Mouse (Mus musculus) monocyte, adult 5-6 weeks (primary cell): ENCODE results near the gene Ppp1r3e. TPM values are rescaled to one million over a fixed set of nuclear protein-coding genes. Genes with fewer than 3 reads are reported as not detected.

ENCODE experiments used
- ATAC-seq: fragments of 153-309, 156-312 bp; replicated peaks from 2 replicates; pipeline ENCODE4 v1.8.0; 2017; ENCODE audit warnings: mild to moderate bottlenecking; ENCODE audit not compliant: low TSS enrichment, insufficient number of reproducible peaks, severe bottlenecking, poor library complexity, low FRiP score
- total RNA-seq: library from RNA; stranded (forward); fragments of 200-1000, 200-491, 200-594 nt; gene quantifications from 3 replicates; pipeline ENCODE4 v1.2.3, GENCODE M21; 2017

The Ppp1r3e gene
- total RNA-seq, 1 experiment from 2014 or later = 1.3 TPM

DNA sequence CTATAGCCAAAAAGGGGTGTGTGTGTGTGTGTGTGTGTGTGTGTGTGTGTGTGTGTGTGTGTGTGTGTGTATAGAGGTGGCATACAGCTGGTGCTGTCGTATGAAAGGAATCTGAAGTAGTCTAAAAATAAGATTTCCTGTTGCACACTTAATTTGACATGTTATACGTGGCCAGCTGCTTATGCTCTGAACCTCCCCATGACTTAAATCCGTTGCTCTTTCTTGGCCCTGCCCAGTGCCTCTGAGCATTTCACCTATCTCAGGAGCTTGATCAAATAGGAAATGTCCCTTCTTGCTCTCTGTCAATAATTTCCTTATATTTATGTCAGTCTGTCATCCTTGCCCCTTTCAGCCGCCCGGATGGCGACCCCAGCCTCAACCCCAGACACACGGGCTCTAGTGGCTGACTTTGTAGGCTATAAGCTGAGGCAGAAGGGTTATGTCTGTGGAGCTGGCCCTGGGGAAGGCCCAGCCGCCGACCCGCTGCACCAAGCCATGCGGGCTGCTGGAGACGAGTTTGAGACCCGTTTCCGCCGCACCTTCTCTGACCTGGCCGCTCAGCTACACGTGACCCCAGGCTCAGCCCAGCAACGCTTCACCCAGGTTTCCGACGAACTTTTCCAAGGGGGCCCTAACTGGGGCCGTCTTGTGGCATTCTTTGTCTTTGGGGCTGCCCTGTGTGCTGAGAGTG lies 6.8 kb upstream of the Ppp1r3e start:
- no peak for ATAC-seq

DNA sequence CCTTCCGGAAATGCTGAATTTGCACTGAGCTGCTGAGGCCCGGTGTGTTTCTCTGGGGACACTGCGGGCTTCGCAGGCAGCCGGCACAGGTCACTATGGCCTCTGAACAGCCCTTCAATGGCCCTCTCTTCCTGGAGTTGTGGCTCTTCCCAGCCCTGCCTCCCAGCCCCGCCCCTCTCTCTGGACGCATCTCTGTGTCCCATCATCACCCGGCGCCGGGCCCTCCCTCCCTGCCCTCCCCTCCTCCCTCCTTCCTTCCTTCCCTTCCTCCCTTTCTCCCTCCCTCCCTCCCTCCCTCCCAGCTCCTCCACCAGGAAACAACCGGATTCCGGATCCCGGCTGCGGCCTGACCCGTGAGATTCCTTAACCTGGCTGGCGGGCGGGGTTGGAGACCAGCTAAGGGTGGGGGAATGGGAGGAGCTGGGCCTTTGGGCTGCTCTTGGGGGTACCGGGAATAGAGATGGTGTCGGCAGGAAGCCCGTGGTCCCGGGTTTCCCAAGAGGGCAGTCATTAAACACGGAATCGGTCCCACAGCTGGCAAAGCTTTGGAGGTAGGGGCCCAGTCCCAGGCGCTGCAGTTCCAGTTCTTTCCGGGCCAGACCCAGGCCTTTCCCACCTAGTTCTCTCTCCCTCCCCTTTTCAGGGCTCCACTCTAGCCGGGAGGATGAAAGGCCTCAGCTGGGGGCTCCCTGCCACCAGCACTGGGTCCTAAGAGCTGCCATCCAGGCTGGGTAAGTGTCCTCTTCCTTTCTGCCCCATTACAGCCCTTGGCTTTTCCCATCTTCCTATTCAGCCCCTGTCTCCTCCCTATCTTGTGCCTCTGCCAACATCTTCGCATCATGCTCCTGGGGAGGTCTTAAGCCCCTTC lies 6.0 kb upstream of the Ppp1r3e start, which contains the start of the genes Bcl2l2 and Gm20521:
Bcl2l2 (plus strand) TSS at position 224 of the 868 bp plus-strand sequence.
Gm20521 (plus strand) TSS at position 288 of the 868 bp plus-strand sequence.
- ATAC-seq = 0 out of 2 replicates have a peak, but pooled peaks have one; percentile 48

DNA sequence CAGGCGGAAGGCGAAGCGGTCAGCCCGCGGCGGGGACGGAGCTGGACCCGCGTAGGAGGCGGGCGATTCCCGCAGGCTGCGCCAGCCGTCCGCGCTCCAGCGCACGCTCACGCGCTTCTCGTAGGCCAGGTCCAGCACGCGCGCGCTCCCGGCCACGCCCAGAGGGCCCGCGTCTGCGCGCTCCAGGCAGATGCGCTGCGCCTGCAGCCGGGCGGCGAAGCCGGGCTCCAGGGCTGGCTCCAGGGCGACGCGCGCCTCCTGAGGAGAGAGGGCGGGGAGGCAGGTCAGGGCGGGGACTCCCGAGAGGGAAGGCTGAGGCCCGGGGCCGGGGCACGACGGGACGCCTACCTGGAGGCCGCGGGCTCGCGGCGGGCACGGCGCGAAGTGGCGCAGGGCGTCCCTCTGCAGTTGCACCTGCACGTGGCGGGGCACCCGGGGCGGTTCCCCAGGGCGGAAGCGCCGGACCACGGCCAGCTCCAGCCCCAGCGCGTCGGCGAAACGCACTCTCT lies 757 bp downstream of the Ppp1r3e start:
- ATAC-seq = peak; percentile 68

DNA sequence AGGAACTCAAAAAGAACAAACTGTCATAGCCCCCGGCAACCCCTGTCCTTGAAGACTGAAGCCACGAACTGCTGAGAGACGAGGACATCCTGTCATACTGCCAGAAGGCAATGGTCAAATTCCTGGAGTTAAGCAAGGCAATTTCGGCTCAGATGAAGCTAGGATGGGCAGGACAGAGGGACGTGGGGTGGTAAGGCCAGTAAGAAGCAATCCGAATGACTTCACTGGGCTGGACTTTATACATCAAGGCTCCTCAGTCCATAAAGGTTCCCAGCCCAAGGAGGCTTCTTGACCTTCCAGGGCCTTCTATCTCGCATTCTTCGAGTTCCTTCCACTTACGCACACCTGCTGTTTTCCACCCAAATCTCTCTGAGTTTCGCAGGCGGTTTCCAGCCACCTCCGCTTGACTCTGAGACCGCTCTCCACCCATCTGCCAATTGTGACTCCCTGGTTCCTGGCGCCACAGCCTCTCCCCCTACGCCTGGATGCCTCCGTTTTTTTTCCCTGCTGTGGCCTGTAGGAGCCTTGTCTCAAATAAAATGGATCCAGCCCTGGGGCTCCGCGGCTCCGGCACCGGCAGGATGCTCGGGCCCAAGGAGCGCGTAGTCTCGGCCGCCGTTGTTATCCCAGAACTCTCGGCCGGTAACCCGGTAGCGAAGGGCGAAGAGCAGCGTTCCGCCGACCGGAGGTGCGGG lies 1.4 kb downstream of the Ppp1r3e start:
- ATAC-seq = 0 out of 2 replicates have a peak, but pooled peaks have one; percentile 28

DNA sequence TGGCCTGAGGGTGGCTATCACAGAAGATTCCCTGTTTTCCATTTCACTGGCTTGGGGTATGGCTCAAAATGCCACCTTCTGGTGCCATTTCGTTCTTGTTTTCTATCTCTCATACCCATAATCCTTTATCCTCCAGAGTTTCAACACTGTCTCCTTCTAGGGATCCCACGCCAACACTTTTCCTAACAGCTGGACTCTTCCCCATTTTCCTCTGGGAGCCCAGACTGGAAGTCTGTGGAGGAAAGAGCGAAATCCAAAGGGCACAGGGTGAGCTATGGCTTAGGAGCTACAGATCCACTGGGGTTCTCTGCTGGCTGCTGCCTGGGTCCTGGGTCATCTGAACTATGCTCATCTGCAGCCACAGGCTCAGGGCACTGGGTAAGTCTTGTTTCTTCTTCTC lies 3.2 kb downstream of the Ppp1r3e start:
- ATAC-seq = no peak

DNA sequence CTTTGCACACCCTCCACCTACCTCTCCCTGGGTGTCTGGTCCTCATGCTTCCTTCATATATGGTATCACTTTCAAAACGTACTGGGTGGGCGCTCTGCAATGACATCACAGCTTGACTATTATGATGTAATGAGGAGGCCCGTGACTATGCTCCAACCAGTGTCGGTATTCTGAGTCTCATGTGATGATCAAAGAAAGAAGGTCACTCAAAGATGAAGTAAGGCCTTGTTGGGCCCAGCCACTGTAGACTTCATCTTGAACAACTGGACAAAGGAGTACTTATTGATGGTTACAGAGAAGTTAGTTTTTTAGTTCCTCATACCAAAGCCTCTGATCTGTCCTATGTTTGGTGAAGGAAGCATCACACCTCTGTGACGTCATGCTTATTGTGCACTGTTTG lies 6.5 kb downstream of the Ppp1r3e start, which contains the start of gene Homez:
Homez (minus strand) TSS at position 101 of the 400 bp plus-strand sequence.
- ATAC-seq = no peak

DNA sequence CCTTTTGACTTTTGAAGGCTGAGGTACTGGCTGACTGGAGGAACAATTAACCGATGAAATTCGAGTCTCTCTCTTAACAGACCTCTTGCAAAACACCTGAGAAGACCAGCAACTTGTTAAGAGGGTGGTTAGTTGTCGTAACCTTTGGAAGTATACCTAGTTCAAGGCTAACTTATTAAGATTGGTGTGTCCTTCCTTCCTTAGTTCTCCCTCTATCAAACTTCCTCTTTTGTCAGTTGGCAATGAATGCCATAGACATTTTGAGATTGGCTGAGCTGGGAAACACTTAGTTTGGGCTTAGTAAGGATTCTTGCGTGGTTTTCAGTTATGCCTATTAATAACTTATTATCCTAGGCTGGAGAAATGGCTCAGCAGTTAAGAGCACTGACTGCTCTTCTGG lies 9.3 kb downstream of the Ppp1r3e start:
- no peak for ATAC-seq

DNA sequence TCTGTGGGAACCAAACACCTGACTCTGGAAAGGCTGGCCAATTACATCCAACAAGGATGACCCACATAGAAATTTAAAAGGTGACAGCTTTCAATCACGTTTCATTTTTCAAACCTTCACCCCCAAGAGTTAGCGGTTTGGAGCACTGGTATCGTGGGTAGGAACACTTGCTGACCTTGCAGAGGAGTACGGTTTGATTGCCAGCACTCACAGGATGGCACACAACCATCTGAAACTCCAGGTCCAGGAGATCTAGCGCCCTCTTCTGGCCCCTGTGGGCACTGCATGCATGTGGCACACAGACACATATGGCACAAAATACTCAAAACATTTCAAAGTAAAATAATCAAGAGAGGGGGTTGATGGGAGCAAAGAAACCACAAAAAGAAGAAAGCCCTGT lies 10.4 kb downstream of the Ppp1r3e start:
- no peak for ATAC-seq

DNA sequence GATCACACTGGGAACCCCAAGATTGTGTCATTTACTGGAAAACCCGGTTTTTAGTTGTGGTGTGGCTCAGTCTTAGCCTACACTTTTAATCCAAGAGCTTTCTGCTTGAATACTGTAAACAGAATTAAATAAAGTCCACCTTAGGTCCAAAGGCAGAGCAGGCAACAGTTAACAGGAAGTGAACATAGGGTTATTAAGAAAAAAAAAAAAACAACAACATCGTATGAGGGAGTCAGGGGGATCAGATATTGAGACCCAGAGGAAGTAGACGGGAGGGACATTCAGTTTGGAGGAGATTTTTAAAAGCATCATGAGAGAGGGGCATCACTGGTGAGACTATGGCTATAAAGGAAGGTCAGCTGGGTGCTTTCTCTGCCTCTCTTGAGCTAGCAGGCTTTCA lies 11.1 kb downstream of the Ppp1r3e start:
- no peak for ATAC-seq

DNA sequence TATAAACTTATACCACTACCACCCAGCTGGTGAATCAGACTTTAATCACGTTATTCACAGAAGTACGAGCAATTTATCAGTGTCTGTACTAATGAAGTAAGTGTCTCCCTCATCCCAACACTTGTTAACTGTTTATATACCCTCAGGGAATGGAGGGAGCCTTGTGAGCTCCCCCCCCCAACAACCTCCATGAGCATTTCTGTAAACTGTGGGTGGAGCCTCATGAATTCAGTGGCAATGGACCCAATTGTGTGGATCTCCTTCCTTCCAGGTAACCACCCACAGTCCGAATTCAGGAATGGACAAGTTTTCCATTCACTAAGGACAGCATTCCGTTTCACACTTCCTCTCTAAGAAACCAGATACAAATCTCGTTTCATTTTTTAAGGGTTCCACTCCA lies 11.7 kb downstream of the Ppp1r3e start:
- ATAC-seq = no peak

DNA sequence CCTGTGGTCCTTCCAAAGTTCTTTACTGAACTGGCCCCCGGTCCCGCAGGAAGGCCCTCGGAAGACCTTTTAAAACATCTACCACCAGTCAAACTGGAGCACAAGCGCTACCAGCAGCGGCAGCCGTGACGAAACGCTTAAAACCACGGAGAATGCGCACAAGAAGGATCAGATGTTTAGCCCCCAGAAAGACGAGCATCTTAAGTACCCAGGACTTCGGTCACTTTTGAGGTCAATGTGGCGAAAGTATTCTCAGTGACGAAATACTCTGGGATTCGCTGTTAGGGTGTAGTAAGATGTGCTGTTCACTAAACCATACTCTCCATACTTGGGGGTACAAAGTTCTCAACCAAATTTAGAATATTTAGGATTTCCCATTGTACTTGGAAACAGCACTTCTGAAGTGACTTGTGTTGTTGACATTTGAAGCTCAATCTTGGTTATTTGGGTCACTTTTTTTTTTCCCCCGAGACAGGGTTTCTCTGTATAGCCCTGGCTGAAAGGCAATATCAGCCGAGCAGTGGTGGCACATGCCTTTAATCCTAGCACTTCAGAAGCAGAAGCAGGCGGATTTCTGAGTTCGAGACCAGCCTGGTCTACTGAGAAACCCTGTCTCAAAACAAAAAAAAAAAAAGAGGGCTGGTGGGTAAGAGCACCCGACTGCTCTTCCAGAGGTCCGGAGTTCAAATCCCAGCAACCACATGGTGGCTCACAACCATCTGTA lies 12.9 kb downstream of the Ppp1r3e start:
- ATAC-seq = peak; percentile 19

DNA sequence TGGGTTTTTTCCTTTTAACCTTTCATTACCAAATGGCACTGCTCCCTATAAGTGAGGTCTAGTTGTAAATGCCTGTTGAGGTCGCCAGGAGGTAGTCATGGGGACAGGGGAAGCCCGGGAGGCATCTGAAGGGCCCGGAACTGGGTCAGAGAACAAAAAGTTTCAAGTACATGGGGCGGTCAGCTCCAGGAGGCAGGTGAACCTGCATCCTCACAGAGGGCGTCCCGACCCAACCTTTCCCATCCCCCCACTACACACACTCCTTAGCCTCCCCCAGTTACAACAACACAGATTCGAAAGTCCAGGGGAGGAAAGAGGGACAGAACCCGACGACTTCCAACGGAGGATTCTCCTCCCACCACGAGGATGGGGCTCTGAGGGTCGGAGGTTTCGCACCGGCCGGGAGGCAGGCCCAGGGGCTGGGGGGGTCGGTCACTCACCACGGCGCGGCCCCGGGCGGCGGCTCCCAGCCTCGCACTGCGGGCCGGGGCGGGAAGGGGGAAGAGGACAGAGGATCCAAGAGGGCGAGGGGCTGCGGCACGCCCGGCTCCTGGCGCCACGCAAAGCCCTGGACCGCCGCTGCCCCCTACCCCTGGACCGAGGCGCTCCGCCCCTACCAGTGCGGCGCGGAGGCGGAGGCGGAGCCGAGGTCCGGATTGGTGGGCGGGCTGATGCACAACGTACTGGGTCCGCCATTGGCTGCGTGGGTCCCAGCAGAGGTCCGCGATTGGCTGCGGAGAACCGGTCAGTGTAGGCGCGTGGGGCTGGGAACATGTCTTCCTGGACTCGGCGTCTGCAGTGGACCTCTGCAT lies 13.6 kb downstream of the Ppp1r3e start:
- peak; percentile 98 for ATAC-seq

DNA sequence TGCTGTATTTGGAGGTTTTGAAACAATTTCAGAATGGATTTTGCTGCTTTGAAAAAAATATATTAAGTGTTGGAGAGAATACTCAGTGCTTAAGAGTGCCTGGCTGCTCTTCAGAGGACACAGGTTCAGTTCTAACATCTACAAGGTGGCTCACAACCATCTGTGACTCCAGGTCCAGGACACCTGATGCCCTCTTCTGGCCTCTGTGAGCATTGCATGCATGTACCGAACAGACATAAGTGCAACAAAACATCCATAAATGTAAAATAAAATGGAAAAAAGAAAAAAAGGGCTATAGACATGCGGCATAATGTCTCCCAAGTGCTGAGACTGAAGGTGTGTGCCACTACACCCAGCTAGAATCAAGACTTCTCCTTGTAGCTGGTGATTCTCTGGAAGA lies 16.8 kb downstream of the Ppp1r3e start:
- no peak for ATAC-seq

DNA sequence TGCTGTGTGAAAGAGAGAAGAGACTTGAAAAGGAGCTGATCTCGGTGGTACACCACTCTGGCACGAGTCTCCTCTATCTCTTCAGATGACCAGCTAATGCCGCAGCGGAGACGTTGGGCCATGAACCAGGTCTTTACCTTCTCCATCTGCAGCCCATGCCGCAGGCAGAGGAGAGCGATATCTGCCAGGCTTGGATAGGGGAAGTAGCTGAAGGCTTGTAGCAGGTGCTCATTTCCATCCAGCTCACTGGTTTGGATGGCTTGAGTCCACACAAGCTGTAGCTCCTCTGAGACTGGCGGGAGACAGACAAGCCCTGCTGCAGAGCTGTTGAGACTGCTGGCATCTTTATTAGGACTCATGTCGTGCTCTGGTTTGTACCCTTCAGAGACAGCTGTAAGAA lies 19.5 kb downstream of the Ppp1r3e start:
- no peak for ATAC-seq

DNA sequence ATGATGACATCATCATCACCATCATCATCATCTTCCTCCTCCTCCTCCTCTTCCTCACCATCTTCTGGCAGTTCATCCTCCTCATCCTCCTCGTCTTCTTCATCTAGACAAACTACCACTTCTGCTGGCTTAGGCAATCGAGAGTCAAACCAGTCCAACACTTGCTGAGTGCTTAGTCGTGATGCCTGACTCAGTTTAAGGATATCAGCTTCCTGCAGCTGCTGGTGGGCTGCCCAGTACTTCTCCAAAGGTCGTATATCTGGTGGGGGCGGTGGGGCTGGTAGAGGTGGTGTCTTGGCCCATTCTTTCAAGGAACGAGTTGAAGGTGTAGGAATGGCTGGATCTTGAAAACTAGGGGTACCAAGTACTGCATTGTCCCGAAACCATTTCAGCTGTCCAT lies 20.6 kb downstream of the Ppp1r3e start:
- ATAC-seq = no peak

DNA sequence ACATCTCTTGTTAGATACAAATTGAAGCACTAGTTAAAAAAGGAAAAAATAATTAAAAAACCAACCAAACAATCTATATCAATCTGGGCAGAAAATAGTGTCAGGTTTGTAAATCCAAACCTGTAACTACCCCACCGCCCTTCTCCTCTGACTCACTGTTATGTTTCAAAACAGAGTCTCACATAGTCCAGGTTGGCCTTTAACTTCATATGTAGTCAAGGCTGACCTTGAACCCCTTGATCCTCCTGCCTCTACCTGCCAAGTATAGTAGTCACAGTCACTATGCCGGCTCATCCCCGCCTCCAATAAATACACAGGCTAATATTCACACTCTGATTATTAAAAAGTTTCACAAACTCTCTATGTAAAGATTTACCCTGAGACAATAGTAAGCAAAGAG lies 21.6 kb downstream of the Ppp1r3e start:
- no peak for ATAC-seq

DNA sequence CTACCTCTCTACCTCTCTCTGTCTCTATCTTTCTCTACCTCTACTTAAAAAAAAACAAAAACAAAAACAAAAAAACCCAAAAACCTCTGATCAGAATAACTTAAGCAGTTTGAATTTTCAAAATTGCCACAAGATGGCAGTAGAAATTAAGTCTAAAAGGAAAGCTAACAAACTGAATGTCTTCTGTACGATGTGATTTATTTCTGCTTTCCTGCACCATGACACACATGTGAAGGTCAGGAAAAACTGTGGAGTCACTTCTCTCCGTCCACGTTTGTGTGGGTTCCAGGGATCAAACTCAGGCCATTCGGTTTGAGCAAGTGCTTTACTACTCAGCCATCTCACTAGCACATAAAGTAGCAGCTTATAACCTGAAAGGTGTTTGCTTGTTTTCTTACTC lies 33.9 kb downstream of the Ppp1r3e start:
- no peak for ATAC-seq

DNA sequence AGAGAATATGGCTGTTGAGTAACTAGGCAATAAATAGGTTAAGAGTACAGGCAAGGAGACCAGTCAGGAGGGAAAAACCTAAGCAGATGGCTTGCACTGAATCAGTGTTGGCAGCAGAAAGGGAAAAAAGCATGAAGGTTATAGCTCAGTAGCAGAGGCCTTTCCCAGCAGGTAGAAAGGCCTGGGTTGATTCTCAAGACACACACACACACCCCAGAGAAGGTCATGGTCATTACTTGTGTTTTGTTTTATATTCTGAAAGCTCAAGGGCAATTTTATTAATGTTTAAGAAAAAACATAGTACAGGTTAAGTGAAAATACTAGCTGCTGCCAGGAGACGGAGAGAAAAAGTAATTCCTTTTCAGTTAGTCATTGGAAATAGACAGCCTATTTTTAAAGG lies 53.6 kb downstream of the Ppp1r3e start:
- no peak for ATAC-seq
